ENCODE assay signal across 13 mouse cellular contexts in genomic region chr17:26844371-26844851, GRCm38 (mm10). TPM values are rescaled to one million over a fixed set of nuclear protein-coding genes. Genes with fewer than 3 reads are reported as not detected.
DNase-seq lines count a peak whose midpoint lies in the region; ATAC-seq lines count a peak whose summit lies in the region.
"Had no signal": no experiment of that assay in that cellular context is flagged by ENCODE, and none has a peak within 500 bp of the region (broad histone marks: within the 10 kb centered on the region; RNA-seq: fewer than 3 reads in every experiment).

No protein-coding gene starts in this region.

- H3K36me3 ChIP-seq in forebrain, embryonic 10.5 days (replicated peaks): no peaks in the 10 kb centered on the region
- no peaks in the 10 kb centered on the region for H3K36me3 ChIP-seq in forebrain, embryonic 15.5 days
- H3K36me3 ChIP-seq in megakaryocyte, embryonic 14.5 days (replicated peaks; ENCODE audit: low read length): no peaks in the 10 kb centered on the region
- H3K36me3 ChIP-seq in forebrain, embryonic 14.5 days (ENCODE audit: control insufficient read depth, insufficient read depth, low read length): no peaks in the 10 kb centered on the region
- H3K36me3 ChIP-seq in neural tube, embryonic 15.5 days: no peaks in the 10 kb centered on the region

- under 1% methylated on average over 36 of the region's 36 CpGs for WGBS in forebrain, embryonic 10.5 days
- under 1% methylated on average over 36 of the region's 36 CpGs for WGBS in forebrain, embryonic 15.5 days
- under 1% methylated on average over 36 of the region's 36 CpGs for WGBS in forebrain, embryonic 14.5 days
- WGBS in neural tube, embryonic 15.5 days: under 1% methylated on average over 36 of the region's 36 CpGs

- H3K27ac ChIP-seq in forebrain, embryonic 10.5 days: no peak overlapping the region
- H3K27ac ChIP-seq in forebrain, embryonic 15.5 days (replicated peaks): no peak overlapping the region
- H3K27ac ChIP-seq in forebrain, embryonic 14.5 days (ENCODE audit: low read depth, low read length): no peak overlapping the region
- H3K27ac ChIP-seq in neural tube, embryonic 15.5 days (replicated peaks): no peak overlapping the region

- no peak for DNase-seq in forebrain, embryonic 10.5 days (ENCODE audit: extremely low spot score, low spot score)
- DNase-seq in forebrain, embryonic 14.5 days (ENCODE audit: low spot score): peak; percentile 51
- no peak for DNase-seq in c-Kit-positive CD71-positive TER-119-positive erythroid progenitor cells, embryonic 14.5 days (ENCODE audit: low spot score)
- no peak for DNase-seq in thymus, postnatal 0 days (ENCODE audit: low spot score)
- DNase-seq: cerebellum, adult 9-10 months; kidney, adult 9 months; lung, postnatal 4 days; thymus, postnatal 25 days had no signal

- no peak for ATAC-seq in forebrain, embryonic 15.5 days (replicated peaks)
- ATAC-seq in megakaryocyte, adult 5-6 weeks (ENCODE audit: poor library complexity, severe bottlenecking): no peak
- no peak for ATAC-seq in forebrain, embryonic 14.5 days
- ATAC-seq in neural tube, embryonic 15.5 days (ENCODE audit: low FRiP score): no peak

- H3K9ac ChIP-seq in forebrain, embryonic 15.5 days (replicated peaks): no peak overlapping the region
- no peak overlapping the region for H3K9ac ChIP-seq in forebrain, embryonic 14.5 days (ENCODE audit: low read length)
- H3K9ac ChIP-seq in neural tube, embryonic 15.5 days (replicated peaks): no peak overlapping the region

- peaks cover 14% of the 10 kb centered on the region for H3K4me1 ChIP-seq in forebrain, embryonic 10.5 days
- H3K4me1 ChIP-seq in forebrain, embryonic 15.5 days: peaks cover 8% of the 10 kb centered on the region
- H3K4me1 ChIP-seq in megakaryocyte, embryonic 14.5 days: peaks cover 12% of the 10 kb centered on the region
- H3K4me1 ChIP-seq in forebrain, embryonic 14.5 days (ENCODE audit: control insufficient read depth, insufficient read depth, low read length): no peaks in the 10 kb centered on the region
- peaks cover 7% of the 10 kb centered on the region for H3K4me1 ChIP-seq in neural tube, embryonic 15.5 days

- H3K9me3 ChIP-seq in forebrain, embryonic 10.5 days: no peaks in the 10 kb centered on the region
- no peaks in the 10 kb centered on the region for H3K9me3 ChIP-seq in forebrain, embryonic 15.5 days
- H3K9me3 ChIP-seq in megakaryocyte, embryonic 14.5 days: no peaks in the 10 kb centered on the region
- H3K9me3 ChIP-seq in forebrain, embryonic 14.5 days (replicated peaks; ENCODE audit: control insufficient read depth, low read length): no peaks in the 10 kb centered on the region
- no peaks in the 10 kb centered on the region for H3K9me3 ChIP-seq in neural tube, embryonic 15.5 days (replicated peaks)

- no peak overlapping the region for H3K4me2 ChIP-seq in forebrain, embryonic 15.5 days (replicated peaks)
- no peak overlapping the region for H3K4me2 ChIP-seq in forebrain, embryonic 14.5 days (ENCODE audit: low read length)
- 0 out of 2 replicates have a peak overlapping the region, but pooled peaks have one; percentile 4 for H3K4me2 ChIP-seq in neural tube, embryonic 15.5 days

- peaks cover 98% of the 10 kb centered on the region for H3K27me3 ChIP-seq in forebrain, embryonic 10.5 days (ENCODE audit: poor library complexity, severe bottlenecking)
- H3K27me3 ChIP-seq in forebrain, embryonic 15.5 days: peaks cover 88% of the 10 kb centered on the region
- H3K27me3 ChIP-seq in megakaryocyte, embryonic 14.5 days (replicated peaks): peaks cover 91% of the 10 kb centered on the region
- H3K27me3 ChIP-seq in forebrain, embryonic 14.5 days (replicated peaks; ENCODE audit: control insufficient read depth, insufficient read depth, low read length): peaks cover 92% of the 10 kb centered on the region
- H3K27me3 ChIP-seq in neural tube, embryonic 15.5 days (replicated peaks): peaks cover 91% of the 10 kb centered on the region

- H3K4me3 ChIP-seq in forebrain, embryonic 10.5 days: 0 out of 2 replicates have a peak overlapping the region, but pooled peaks have one; percentile 19
- no peak overlapping the region for H3K4me3 ChIP-seq in forebrain, embryonic 15.5 days
- peak overlapping the region; percentile 46 for H3K4me3 ChIP-seq in megakaryocyte, embryonic 14.5 days (replicated peaks)
- 0 out of 2 replicates have a peak overlapping the region, but pooled peaks have one; percentile 5 for H3K4me3 ChIP-seq in forebrain, embryonic 14.5 days (ENCODE audit: low read depth, low read length)
- H3K4me3 ChIP-seq in neural tube, embryonic 15.5 days (replicated peaks): no peak overlapping the region

RNA-seq across cellular contexts. Expression of gene Nkx2-5, which starts 0.4 kb away (rescaled TPM):
- not detected in 2 replicates for polyA plus RNA-seq in forebrain, embryonic 10.5 days (2016; fragmentation: Nextera tagmentation; extraction: Ambion mirVana)
- polyA plus RNA-seq in forebrain, embryonic 15.5 days (2015; fragmentation: Nextera tagmentation; extraction: Ambion mirVana): 0.59 TPM in 1 of 2 replicates, not detected in the other
- polyA plus RNA-seq in megakaryocyte, embryonic 14.5 days (2012; ENCODE audit: insufficient read depth, low replicate concordance): not detected in 2 replicates
- total RNA-seq in megakaryocyte, adult 5-6 weeks (2015): not detected in 2 replicates
- total RNA-seq in megakaryocyte, adult 5-6 weeks (2017): not detected in 2 replicates
- not detected in 2 replicates for polyA plus RNA-seq in forebrain, embryonic 14.5 days (2014; fragmentation: Nextera tagmentation; extraction: Ambion mirVana)
- polyA plus RNA-seq in neural tube, embryonic 15.5 days (2015; fragmentation: Nextera tagmentation; extraction: Ambion mirVana): 0.13 TPM in 1 of 2 replicates, not detected in the other
- not detected in 2 replicates for polyA plus RNA-seq in thymus, postnatal 0 days (2015; fragmentation: Nextera tagmentation; extraction: Ambion mirVana)
- total RNA-seq: gastrocnemius, adult 8-10 months had no signal

Comparison
In these comparisons a context has a peak if more than half of its experiments do, and no peak if none do; other contexts are left out.
1. H3K4me3 ChIP-seq: peak in forebrain, embryonic 10.5 days (single experiment), megakaryocyte, embryonic 14.5 days (single experiment) and forebrain, embryonic 14.5 days (single experiment); none in forebrain, embryonic 15.5 days (single experiment) and neural tube, embryonic 15.5 days (single experiment).